Comparison of ENCODE assay signal across 39 mouse cellular contexts in the genomic region with DNA sequence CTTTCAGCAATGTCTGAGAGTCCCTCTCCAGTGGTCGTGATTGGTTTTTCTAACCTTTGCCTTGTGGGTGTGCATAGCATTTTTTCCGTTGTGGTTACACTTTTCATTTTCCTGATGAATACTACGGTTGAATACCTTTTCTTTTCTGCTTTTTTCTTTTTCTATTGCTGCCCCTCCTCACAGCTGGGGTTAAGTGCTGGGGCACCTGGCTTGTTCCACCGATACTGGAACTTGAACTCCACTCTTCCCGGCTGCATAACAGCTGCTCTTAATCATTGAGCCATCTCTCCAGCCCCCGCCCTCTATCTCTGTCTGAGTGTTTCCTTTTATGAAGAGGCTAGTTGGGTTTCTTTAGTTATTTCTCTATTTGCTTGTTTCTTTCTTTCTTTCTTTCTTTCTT. TPM values are rescaled to one million over a fixed set of nuclear protein-coding genes. Genes with fewer than 3 reads are reported as not detected.
A peak's percentile ranks its signal among the peaks of the same experiment; 100 is the strongest.
DNase-seq lines count a peak whose midpoint lies in the region; ATAC-seq and TF ChIP-seq lines count a peak whose summit lies in the region.
"Had no signal": no experiment of that assay in that cellular context is flagged by ENCODE, and none has a peak within 500 bp of the region (broad histone marks: within the 10 kb centered on the region; RNA-seq: fewer than 3 reads in every experiment).

No protein-coding gene starts in this region.

- H3K9me3 ChIP-seq in heart, embryonic 16.5 days (replicated peaks; ENCODE audit: control insufficient read depth, low read length), result no peaks in the 10 kb centered on the region
- no peaks in the 10 kb centered on the region for H3K9me3 ChIP-seq in liver, embryonic 13.5 days (replicated peaks)
- no peaks in the 10 kb centered on the region for H3K9me3 ChIP-seq in liver, embryonic 11.5 days (ENCODE audit: control insufficient read depth, low read length)
- no peaks in the 10 kb centered on the region for H3K9me3 ChIP-seq in MEL (replicated peaks; ENCODE audit: insufficient read depth, low read length)
- H3K9me3 ChIP-seq in liver, embryonic 15.5 days (replicated peaks), result no peaks in the 10 kb centered on the region
- H3K9me3 ChIP-seq: embryonic facial prominence, embryonic 13.5 days; forebrain, embryonic 10.5 days; forebrain, embryonic 15.5 days; G1E; hindbrain, embryonic 12.5 days; lung, embryonic 15.5 days; megakaryocyte, embryonic 14.5 days; midbrain, embryonic 12.5 days; neural tube, embryonic 13.5 days had no signal

- no peak overlapping the region for H3K4me2 ChIP-seq in heart, embryonic 16.5 days (ENCODE audit: low read depth, low read length)
- no peak overlapping the region for H3K4me2 ChIP-seq in liver, embryonic 13.5 days
- no peak overlapping the region for H3K4me2 ChIP-seq in liver, embryonic 11.5 days
- H3K4me2 ChIP-seq in liver, embryonic 15.5 days, result 0 out of 2 replicates have a peak overlapping the region, but pooled peaks have one; percentile 15
- H3K4me2 ChIP-seq: embryonic facial prominence, embryonic 13.5 days; forebrain, embryonic 15.5 days; heart, embryonic 11.5 days; hindbrain, embryonic 12.5 days; lung, embryonic 15.5 days; midbrain, embryonic 12.5 days; neural tube, embryonic 13.5 days had no signal

- H3K27ac ChIP-seq in heart, embryonic 16.5 days (ENCODE audit: low read length), result 0 out of 2 replicates have a peak overlapping the region, but pooled peaks have one; percentile 16
- H3K27ac ChIP-seq in liver, embryonic 13.5 days, result peak overlapping the region; percentile 2; the same call in 1 of the 2 replicates
- no peak overlapping the region for H3K27ac ChIP-seq in liver, embryonic 11.5 days (ENCODE audit: low read depth, low read length)
- H3K27ac ChIP-seq in MEL (ENCODE audit: control insufficient read depth, low read depth, low read length), result peak overlapping the region; percentile 21
- peak overlapping the region; percentile 24; the same call in 1 of the 2 replicates for H3K27ac ChIP-seq in liver, embryonic 15.5 days (replicated peaks)
- H3K27ac ChIP-seq: embryonic facial prominence, embryonic 13.5 days; forebrain, embryonic 10.5 days; forebrain, embryonic 15.5 days; hindbrain, embryonic 12.5 days; kidney, postnatal 0 days; lung, embryonic 15.5 days; midbrain, embryonic 12.5 days; neural tube, embryonic 13.5 days had no signal

- 36% methylated on average over 6 of the region's 6 CpGs for WGBS in heart, embryonic 16.5 days
- 25% methylated on average over 6 of the region's 6 CpGs for WGBS in liver, embryonic 13.5 days (ENCODE audit: insufficient replicate concordance)
- 40% methylated on average over 6 of the region's 6 CpGs for WGBS in liver, embryonic 11.5 days
- WGBS in liver, embryonic 15.5 days (ENCODE audit: insufficient replicate concordance), result 21% methylated on average over 6 of the region's 6 CpGs

- peak; percentile 63 to 70 for TF ChIP-seq EP300 in MEL (IDR thresholded peaks at IDR 0.05; ENCODE audit: low read depth in 1 of 2, low read length in 2 of 2)

- no peak overlapping the region for H3K4me3 ChIP-seq in heart, embryonic 16.5 days (ENCODE audit: low read length)
- H3K4me3 ChIP-seq in liver, embryonic 13.5 days (replicated peaks), result no peak overlapping the region
- H3K4me3 ChIP-seq in liver, embryonic 11.5 days (ENCODE audit: low read depth, low read length), result no peak overlapping the region
- H3K4me3 ChIP-seq in MEL (ENCODE audit: control insufficient read depth in 1 of 2, insufficient read depth in 1 of 2, low read depth in 2 of 2, low read length in 2 of 2), result peak overlapping the region in 1 of 2 experiments; percentile 44; a peak in 2 of 4 replicates
- H3K4me3 ChIP-seq in liver, embryonic 15.5 days (replicated peaks), result no peak overlapping the region
- H3K4me3 ChIP-seq: embryonic facial prominence, embryonic 13.5 days; forebrain, embryonic 10.5 days; forebrain, embryonic 15.5 days; hindbrain, embryonic 12.5 days; lung, embryonic 15.5 days; megakaryocyte, embryonic 14.5 days; midbrain, embryonic 12.5 days; neural tube, embryonic 13.5 days had no signal

- DNase-seq in heart, adult 9 months (ENCODE audit: low spot score in 2 of 2), result no peak
- DNase-seq in liver, embryonic 13.5 days, result no peak
- DNase-seq in liver, embryonic 11.5 days (ENCODE audit: low spot score), result no peak
- peak; percentile 65 for DNase-seq in MEL (ENCODE audit: low read depth, low spot score)
- DNase-seq in frontal cortex, postnatal 36 days (ENCODE audit: low spot score in 2 of 2), result no peak
- no peak for DNase-seq in adrenal gland, postnatal 14 days
- DNase-seq: adrenal gland, postnatal 10 days; B cell, adult 2 months; cerebellum, adult 11 months; cerebellum, adult 9-10 months; cerebellum, postnatal 36 days; heart, postnatal 10 days; kidney, adult 8-10 months; layer of hippocampus, adult 9-11 months; lung, postnatal 36 days; thymus, adult 2 months; thymus, postnatal 4 days had no signal

- H3K27me3 ChIP-seq in heart, embryonic 16.5 days (ENCODE audit: control insufficient read depth, insufficient read depth, low read length), result no peaks in the 10 kb centered on the region
- H3K27me3 ChIP-seq in liver, embryonic 13.5 days, result no peaks in the 10 kb centered on the region
- no peaks in the 10 kb centered on the region for H3K27me3 ChIP-seq in liver, embryonic 11.5 days (replicated peaks; ENCODE audit: control insufficient read depth, insufficient read depth, low read length)
- H3K27me3 ChIP-seq in MEL (ENCODE audit: control insufficient read depth in 1 of 2, insufficient read depth in 2 of 2, low read length in 2 of 2), result no peaks in the 10 kb centered on the region
- H3K27me3 ChIP-seq in liver, embryonic 15.5 days, result no peaks in the 10 kb centered on the region
- H3K27me3 ChIP-seq: embryonic facial prominence, embryonic 13.5 days; forebrain, embryonic 15.5 days; hindbrain, embryonic 12.5 days; lung, embryonic 15.5 days; megakaryocyte, embryonic 14.5 days; midbrain, embryonic 12.5 days; neural tube, embryonic 13.5 days; Patski had no signal

- no peak overlapping the region for H3K9ac ChIP-seq in heart, embryonic 16.5 days (ENCODE audit: low read length)
- no peak overlapping the region for H3K9ac ChIP-seq in liver, embryonic 13.5 days
- H3K9ac ChIP-seq in liver, embryonic 11.5 days (ENCODE audit: low read depth, low read length), result no peak overlapping the region
- H3K9ac ChIP-seq in MEL (ENCODE audit: control insufficient read depth, low read depth, low read length, poor library complexity, severe bottlenecking), result no peak overlapping the region
- H3K9ac ChIP-seq in liver, embryonic 15.5 days, result no peak overlapping the region
- H3K9ac ChIP-seq: embryonic facial prominence, embryonic 13.5 days; forebrain, embryonic 15.5 days; hindbrain, embryonic 12.5 days; lung, embryonic 15.5 days; midbrain, embryonic 12.5 days; neural tube, embryonic 13.5 days had no signal

- peaks cover 12% of the 10 kb centered on the region for H3K79me2 ChIP-seq in MEL (ENCODE audit: control insufficient read depth, insufficient read depth, low read length, poor library complexity)

- TF ChIP-seq CTCF in MEL (IDR thresholded peaks at IDR 0.05 in 2 of 3, conservative IDR thresholded peaks at IDR 0.05 in 1 of 3; ENCODE audit: control insufficient read depth in 1 of 3, insufficient read depth in 1 of 3, low read depth in 2 of 3, low read length in 3 of 3, poor library complexity in 1 of 3, severe bottlenecking in 1 of 3), result no peak

- no peak for ATAC-seq in heart, embryonic 16.5 days (replicated peaks; ENCODE audit: extremely low read depth, insufficient read depth, low FRiP score)
- no peak for ATAC-seq in liver, embryonic 13.5 days (ENCODE audit: low read depth)
- no peak for ATAC-seq in liver, embryonic 11.5 days (replicated peaks; ENCODE audit: low FRiP score)
- no peak for ATAC-seq in liver, embryonic 15.5 days (ENCODE audit: insufficient read depth)
- ATAC-seq: forebrain, embryonic 15.5 days; Patski had no signal

- no peak for TF ChIP-seq POLR2A in MEL (IDR thresholded peaks at IDR 0.05; ENCODE audit: control insufficient read depth in 1 of 2, insufficient read depth in 1 of 2, low read depth in 1 of 2, low read length in 2 of 2, poor library complexity in 1 of 2)

- TF ChIP-seq RAD21 in MEL (IDR thresholded peaks at IDR 0.05; ENCODE audit: low read depth, low read length), result no peak

- H3K4me1 ChIP-seq in heart, embryonic 16.5 days (ENCODE audit: control insufficient read depth, insufficient read depth, low read length), result peaks cover 31% of the 10 kb centered on the region
- H3K4me1 ChIP-seq in liver, embryonic 13.5 days (replicated peaks), result peaks cover 67% of the 10 kb centered on the region
- peaks cover 41% of the 10 kb centered on the region for H3K4me1 ChIP-seq in liver, embryonic 11.5 days (replicated peaks; ENCODE audit: control insufficient read depth, insufficient read depth, low read length)
- peaks cover 19 to 27% of the 10 kb centered on the region in 2 experiments for H3K4me1 ChIP-seq in MEL (ENCODE audit: control insufficient read depth in 1 of 2, insufficient read depth in 2 of 2, low read length in 2 of 2)
- H3K4me1 ChIP-seq in liver, embryonic 15.5 days (replicated peaks), result peaks cover 68% of the 10 kb centered on the region

- H3K36me3 ChIP-seq in heart, embryonic 16.5 days (ENCODE audit: control insufficient read depth, insufficient read depth), result peaks cover 13% of the 10 kb centered on the region
- H3K36me3 ChIP-seq in liver, embryonic 13.5 days, result peaks cover 19% of the 10 kb centered on the region
- H3K36me3 ChIP-seq in liver, embryonic 11.5 days (ENCODE audit: control insufficient read depth, insufficient read depth, low read length), result no peaks in the 10 kb centered on the region
- H3K36me3 ChIP-seq in MEL (ENCODE audit: control insufficient read depth in 1 of 2, insufficient read depth in 2 of 2, low read length in 2 of 2), result peaks cover 3 to 34% of the 10 kb centered on the region in 2 experiments; a peak in 3 of 4 replicates
- H3K36me3 ChIP-seq in liver, embryonic 15.5 days (replicated peaks), result peaks cover 35% of the 10 kb centered on the region
- H3K36me3 ChIP-seq: embryonic facial prominence, embryonic 13.5 days; forebrain, embryonic 10.5 days; forebrain, embryonic 15.5 days; hindbrain, embryonic 12.5 days; lung, embryonic 15.5 days; midbrain, embryonic 12.5 days; neural tube, embryonic 13.5 days had no signal

RNA-seq across cellular contexts. Expression of gene Popdc2, which starts 17.1 kb away (rescaled TPM):
- 421 and 423 TPM in 2 replicates for polyA plus RNA-seq in heart, embryonic 16.5 days (2015; fragmentation: Nextera tagmentation; extraction: Ambion mirVana)
- 22.3 and 24.2 TPM in 2 replicates for polyA plus RNA-seq in liver, embryonic 13.5 days (2015; fragmentation: Nextera tagmentation; extraction: Ambion mirVana)
- 14.8 and 15.8 TPM in 2 replicates for polyA plus RNA-seq in liver, embryonic 11.5 days (2014; fragmentation: Nextera tagmentation; extraction: Ambion mirVana)
- total RNA-seq in MEL (2012; rRNA removed), result 15.2 and 17.5 TPM in 2 replicates
- polyA plus RNA-seq in MEL (2012; ENCODE audit: insufficient read depth in 1 of 2, insufficient read length in 2 of 2, low read depth in 1 of 2, low replicate concordance in 2 of 2, missing spikeins in 1 of 2), result 10 to 100 TPM in 1 of 2 experiments, not detected in 1; 45.4 TPM
- polyA plus RNA-seq in liver, embryonic 15.5 days (2015; fragmentation: Nextera tagmentation; extraction: Ambion mirVana), result 22.8 and 23.6 TPM in 2 replicates
- total RNA-seq in adrenal gland, postnatal 14 days (2021), result 4.7 and 4.9 TPM in 2 replicates

RNA-seq across cellular contexts. Expression of gene Gm21987, which starts 32.2 kb away (rescaled TPM):
- 2.3 and 4.6 TPM in 2 replicates for polyA plus RNA-seq in heart, embryonic 16.5 days (2015; fragmentation: Nextera tagmentation; extraction: Ambion mirVana)
- not detected in 2 replicates for polyA plus RNA-seq in liver, embryonic 13.5 days (2015; fragmentation: Nextera tagmentation; extraction: Ambion mirVana)
- not detected in 2 replicates for polyA plus RNA-seq in liver, embryonic 11.5 days (2014; fragmentation: Nextera tagmentation; extraction: Ambion mirVana)
- not detected in 2 replicates for total RNA-seq in MEL (2012; rRNA removed)
- not detected for polyA plus RNA-seq in MEL (2012; ENCODE audit: insufficient read depth in 1 of 2, insufficient read length in 2 of 2, low read depth in 1 of 2, low replicate concordance in 2 of 2, missing spikeins in 1 of 2)
- polyA plus RNA-seq in liver, embryonic 15.5 days (2015; fragmentation: Nextera tagmentation; extraction: Ambion mirVana), result not detected in 2 replicates
- not detected in 2 replicates for total RNA-seq in adrenal gland, postnatal 14 days (2021)
- total RNA-seq: adrenal gland, postnatal 10 days; gastrocnemius, adult 8-10 months; heart, postnatal 10 days; left cerebral cortex, adult 18-20 months; left cerebral cortex, postnatal 14 days; liver, adult 2 months; midbrain, postnatal 0 days had no signal
- polyA plus RNA-seq: embryonic facial prominence, embryonic 13.5 days; forebrain, embryonic 10.5 days; forebrain, embryonic 15.5 days; frontal cortex, adult 2 months; gonadal fat pad, adult 2 months; hindbrain, embryonic 12.5 days; kidney, postnatal 0 days; limb, embryonic 11.5 days; liver, adult 2 months; lung, embryonic 15.5 days; midbrain, embryonic 12.5 days; midbrain, postnatal 0 days; neural tube, embryonic 13.5 days; Patski; thymus, adult 2 months had no signal

RNA-seq across cellular contexts. Expression of gene Cox17, which starts 32.3 kb away (rescaled TPM):
- polyA plus RNA-seq in heart, embryonic 16.5 days (2015; fragmentation: Nextera tagmentation; extraction: Ambion mirVana), result 256 and 261 TPM in 2 replicates
- polyA plus RNA-seq in liver, embryonic 13.5 days (2015; fragmentation: Nextera tagmentation; extraction: Ambion mirVana), result 331 and 350 TPM in 2 replicates
- polyA plus RNA-seq in liver, embryonic 11.5 days (2014; fragmentation: Nextera tagmentation; extraction: Ambion mirVana), result 441 and 497 TPM in 2 replicates
- total RNA-seq in MEL (2012; rRNA removed), result 293 and 295 TPM in 2 replicates
- polyA plus RNA-seq in MEL (2012; ENCODE audit: insufficient read depth in 1 of 2, insufficient read length in 2 of 2, low read depth in 1 of 2, low replicate concordance in 2 of 2, missing spikeins in 1 of 2), result 100 to 1,000 TPM in 1 of 2 experiments, not detected in 1; 269 TPM
- 202 and 255 TPM in 2 replicates for polyA plus RNA-seq in liver, embryonic 15.5 days (2015; fragmentation: Nextera tagmentation; extraction: Ambion mirVana)
- total RNA-seq in adrenal gland, postnatal 14 days (2021), result 474 and 521 TPM in 2 replicates

RNA-seq across cellular contexts. Expression of gene Maats1, which starts 37.1 kb away (rescaled TPM):
- 0.12 and 0.50 TPM in 2 replicates for polyA plus RNA-seq in heart, embryonic 16.5 days (2015; fragmentation: Nextera tagmentation; extraction: Ambion mirVana)
- polyA plus RNA-seq in liver, embryonic 13.5 days (2015; fragmentation: Nextera tagmentation; extraction: Ambion mirVana), result 0.05 TPM in 1 of 2 replicates, not detected in the other
- polyA plus RNA-seq in liver, embryonic 11.5 days (2014; fragmentation: Nextera tagmentation; extraction: Ambion mirVana), result 0.05 TPM in 1 of 2 replicates, not detected in the other
- total RNA-seq in MEL (2012; rRNA removed), result 0.10 TPM in 1 of 2 replicates, not detected in the other
- under 1 TPM in 1 of 2 experiments, not detected in 1; 0.03 TPM for polyA plus RNA-seq in MEL (2012; ENCODE audit: insufficient read depth in 1 of 2, insufficient read length in 2 of 2, low read depth in 1 of 2, low replicate concordance in 2 of 2, missing spikeins in 1 of 2)
- polyA plus RNA-seq in liver, embryonic 15.5 days (2015; fragmentation: Nextera tagmentation; extraction: Ambion mirVana), result 0.03 and 0.05 TPM in 2 replicates
- total RNA-seq in adrenal gland, postnatal 14 days (2021), result 0.48 and 0.53 TPM in 2 replicates
- total RNA-seq: gastrocnemius, adult 8-10 months; heart, postnatal 10 days; liver, adult 2 months had no signal
- polyA plus RNA-seq: G1E; liver, adult 2 months had no signal

RNA-seq across cellular contexts. Expression of gene Pla1a, which starts 53.9 kb away (rescaled TPM):
- polyA plus RNA-seq in heart, embryonic 16.5 days (2015; fragmentation: Nextera tagmentation; extraction: Ambion mirVana), result 3.6 and 4.2 TPM in 2 replicates
- 8.4 and 9.2 TPM in 2 replicates for polyA plus RNA-seq in liver, embryonic 13.5 days (2015; fragmentation: Nextera tagmentation; extraction: Ambion mirVana)
- 0.79 and 1.4 TPM in 2 replicates for polyA plus RNA-seq in liver, embryonic 11.5 days (2014; fragmentation: Nextera tagmentation; extraction: Ambion mirVana)
- total RNA-seq in MEL (2012; rRNA removed), result not detected in 2 replicates
- polyA plus RNA-seq in MEL (2012; ENCODE audit: insufficient read depth in 1 of 2, insufficient read length in 2 of 2, low read depth in 1 of 2, low replicate concordance in 2 of 2, missing spikeins in 1 of 2), result under 1 TPM in 1 of 2 experiments, not detected in 1; 0.04 TPM
- polyA plus RNA-seq in liver, embryonic 15.5 days (2015; fragmentation: Nextera tagmentation; extraction: Ambion mirVana), result 27.2 and 30.5 TPM in 2 replicates
- 21.4 and 27.2 TPM in 2 replicates for total RNA-seq in adrenal gland, postnatal 14 days (2021)
- polyA plus RNA-seq: forebrain, embryonic 10.5 days; G1E had no signal
